Mouse (Mus musculus) forebrain, embryonic 10.5 days (tissue): ENCODE measurements around the gene Kansl1. TPM values are rescaled to one million over a fixed set of nuclear protein-coding genes. Genes with fewer than 3 reads are reported as not detected.

ENCODE experiments used
- DNase-seq: peaks from one replicate; pipeline ENCODE4 v3.0.0-alpha.2; 2017; ENCODE audit warnings: low spot score; ENCODE audit errors: extremely low spot score
- H3K27ac ChIP-seq: fragments of 300-500 bp; sonication (generic); 2 replicates; pipeline ENCODE4 v1.5.1; 2016; ENCODE audit warnings: mild to moderate bottlenecking
- H3K27me3 ChIP-seq: fragments of 300-500 bp; sonication (generic); 2 replicates; pipeline ENCODE4 v1.6.1; 2016; ENCODE audit warnings: mild to moderate bottlenecking; ENCODE audit not compliant: poor library complexity, severe bottlenecking
- H3K36me3 ChIP-seq: fragments of 300-500 bp; sonication (generic); replicated peaks from 2 replicates; pipeline ENCODE4 v1.6.1; 2016; ENCODE audit warnings: mild to moderate bottlenecking, moderate library complexity
- H3K4me1 ChIP-seq: fragments of 300-500 bp; sonication (generic); 2 replicates; pipeline ENCODE4 v1.6.1; 2016
- H3K4me3 ChIP-seq: fragments of 300-500 bp; sonication (generic); 2 replicates; pipeline ENCODE4 v1.5.1; 2016; ENCODE audit warnings: mild to moderate bottlenecking, moderate library complexity
- H3K9me3 ChIP-seq: fragments of 300-500 bp; sonication (generic); 2 replicates; pipeline ENCODE4 v1.6.1; 2016; ENCODE audit warnings: mild to moderate bottlenecking, moderate library complexity
- WGBS: fragments of 180-500 bp; shearing (Covaris S2); methylation state at CpG from one replicate; pipeline ENCODE4 v1.1.7; 2016; 5-methylcytosine and 5-hydroxymethylcytosine counted together
- microRNA-seq: library from miRNA; unstranded; fragments of <30 nt; microRNA quantifications from one replicate; pipeline ENCODE4, GENCODE M21; 2017
- polyA plus RNA-seq: library from polyadenylated mRNA; unstranded; fragments of >200 nt; fragmentation: Nextera tagmentation; extraction: Ambion mirVana; gene quantifications from 2 replicates; pipeline ENCODE4 v1.2.1, GENCODE M21; 2016

Kansl1 gene
- polyA plus RNA-seq, 1 experiment from 2014 or later = 24.5 TPM

GRCm38 (mm10) chr11:104289199-104290031 lies 179.2 kb downstream of the Kansl1 start:
- no peaks in the 10 kb centered on the region for H3K36me3 ChIP-seq
- H3K9me3 ChIP-seq = peaks cover 4% of the 10 kb centered on the region; the same call in 1 of the 2 replicates
- WGBS = 14% methylated on average over 13 of the region's 13 CpGs
- H3K27me3 ChIP-seq = no peaks in the 10 kb centered on the region
- peaks cover 18% of the 10 kb centered on the region for H3K4me1 ChIP-seq
- peak overlapping the region; percentile 15 for H3K4me3 ChIP-seq
- DNase-seq = peak; percentile 80
- peak overlapping the region; percentile 88 for H3K27ac ChIP-seq

GRCm38 (mm10) chr11:104288835-104289198 lies 179.8 kb downstream of the Kansl1 start:
- Histone ChIP-seq H3K4me1 (peaks cover 18% of the 10 kb centered on the region), H3K36me3 (no peaks in the 10 kb centered on the region), H3K27me3 (no peaks in the 10 kb centered on the region), H3K4me3 (no peak overlapping the region), H3K27ac (peak overlapping the region; percentile 88), H3K9me3 (peaks cover 4% of the 10 kb centered on the region; the same call in 1 of the 2 replicates)
- 56% methylated on average over 6 of the region's 6 CpGs for WGBS
- no peak for DNase-seq

GRCm38 (mm10) chr11:104287113-104287512 lies 181.5 kb downstream of the Kansl1 start:
- WGBS = 97% methylated on average over 18 of the region's 18 CpGs
- Histone ChIP-seq H3K27ac (no peak overlapping the region), H3K36me3 (no peaks in the 10 kb centered on the region), H3K9me3 (peaks cover 4% of the 10 kb centered on the region; the same call in 1 of the 2 replicates), H3K27me3 (no peaks in the 10 kb centered on the region), H3K4me1 (peaks cover 18% of the 10 kb centered on the region), H3K4me3 (no peak overlapping the region)
- no peak for DNase-seq

Small RNA genes within 50 kb of the gene (microRNA-seq; reads per million reads assigned to microRNA genes)
- not detected for gene Gm47315

Other genes starting within 250 kb of the Kansl1 start
- 2.9 and 8.1 TPM in 2 replicates for gene Mapt, start 237.5 kb downstream of the Kansl1 start, polyA plus RNA-seq
- 54.4 and 58.9 TPM in 2 replicates for gene Cdc27, start 81.8 kb upstream of the Kansl1 start, polyA plus RNA-seq
- gene Myl4, start 81.8 kb upstream of the Kansl1 start, polyA plus RNA-seq = 0.33 and 0.83 TPM in 2 replicates
- gene Itgb3, start 139.1 kb upstream of the Kansl1 start, polyA plus RNA-seq = 3.7 and 3.8 TPM in 2 replicates
- gene Gm11639, start 216.8 kb upstream of the Kansl1 start, polyA plus RNA-seq = not detected in 2 replicates